Mouse (Mus musculus) forebrain, embryonic 11.5 days (tissue): ENCODE data around the gene Thy1. TPM values are rescaled to one million over a fixed set of nuclear protein-coding genes. Genes with fewer than 3 reads are reported as not detected.

ENCODE experiments used
- ATAC-seq: fragments of 200-750 bp; cut with Nextera tagmentation; replicated peaks from 2 replicates; pipeline ENCODE4 v1.8.0; 2017; ENCODE audit warnings: moderate TSS enrichment; ENCODE audit not compliant: low FRiP score
- DNase-seq: peaks from one replicate; pipeline ENCODE4 v3.0.0-alpha.2; 2017; ENCODE audit warnings: low spot score
- H3K27ac ChIP-seq: fragments of 300-500 bp; sonication (generic); 2 replicates; pipeline ENCODE4 v1.5.1; 2014; ENCODE audit warnings: low read depth, low read length
- H3K27me3 ChIP-seq: fragments of 300-500 bp; sonication (generic); 2 replicates; pipeline ENCODE4 v1.6.1; 2014; ENCODE audit warnings: mild to moderate bottlenecking, low read length, mixed read lengths; ENCODE audit not compliant: control insufficient read depth, insufficient read depth
- H3K36me3 ChIP-seq: fragments of 300-500 bp; sonication (generic); 2 replicates; pipeline ENCODE4 v1.6.1; 2014; ENCODE audit warnings: mild to moderate bottlenecking, low read length, moderate library complexity, mixed read lengths; ENCODE audit not compliant: control insufficient read depth, insufficient read depth
- H3K4me1 ChIP-seq: fragments of 300-500 bp; sonication (generic); replicated peaks from 2 replicates; pipeline ENCODE4 v1.6.1; 2014; ENCODE audit warnings: low read length, mixed read lengths; ENCODE audit not compliant: control insufficient read depth, insufficient read depth
- H3K4me2 ChIP-seq: fragments of 300-500 bp; sonication (generic); 2 replicates; pipeline ENCODE4 v1.6.1; 2014; ENCODE audit warnings: low read depth, mild to moderate bottlenecking, low read length, moderate library complexity, mixed read lengths; ENCODE audit not compliant: severe bottlenecking
- H3K4me3 ChIP-seq: fragments of 300-500 bp; sonication (generic); 2 replicates; pipeline ENCODE4 v1.5.1; 2014; ENCODE audit warnings: low read depth, low read length
- H3K9ac ChIP-seq: fragments of 300-500 bp; sonication (generic); 2 replicates; pipeline ENCODE4 v1.6.1; 2014; ENCODE audit warnings: low read length
- H3K9me3 ChIP-seq: fragments of 300-500 bp; sonication (generic); 2 replicates; pipeline ENCODE4 v1.6.1; 2016; ENCODE audit warnings: low read length, mixed read lengths; ENCODE audit not compliant: control insufficient read depth
- WGBS: fragments of 180-500 bp; shearing (Covaris S2); extraction: QIAGEN DNeasy Blood & Tissue Kit; methylation state at CpG from one replicate; pipeline ENCODE4 v1.1.7; 2014; 5-methylcytosine and 5-hydroxymethylcytosine counted together
- polyA plus RNA-seq: library from polyadenylated mRNA; unstranded; fragments of >200 nt; fragmentation: Nextera tagmentation; extraction: Ambion mirVana; gene quantifications from 2 replicates; pipeline ENCODE4 v1.2.1, GENCODE M21; 2014

Gene Thy1
- not detected in 2 replicates for polyA plus RNA-seq

DNA sequence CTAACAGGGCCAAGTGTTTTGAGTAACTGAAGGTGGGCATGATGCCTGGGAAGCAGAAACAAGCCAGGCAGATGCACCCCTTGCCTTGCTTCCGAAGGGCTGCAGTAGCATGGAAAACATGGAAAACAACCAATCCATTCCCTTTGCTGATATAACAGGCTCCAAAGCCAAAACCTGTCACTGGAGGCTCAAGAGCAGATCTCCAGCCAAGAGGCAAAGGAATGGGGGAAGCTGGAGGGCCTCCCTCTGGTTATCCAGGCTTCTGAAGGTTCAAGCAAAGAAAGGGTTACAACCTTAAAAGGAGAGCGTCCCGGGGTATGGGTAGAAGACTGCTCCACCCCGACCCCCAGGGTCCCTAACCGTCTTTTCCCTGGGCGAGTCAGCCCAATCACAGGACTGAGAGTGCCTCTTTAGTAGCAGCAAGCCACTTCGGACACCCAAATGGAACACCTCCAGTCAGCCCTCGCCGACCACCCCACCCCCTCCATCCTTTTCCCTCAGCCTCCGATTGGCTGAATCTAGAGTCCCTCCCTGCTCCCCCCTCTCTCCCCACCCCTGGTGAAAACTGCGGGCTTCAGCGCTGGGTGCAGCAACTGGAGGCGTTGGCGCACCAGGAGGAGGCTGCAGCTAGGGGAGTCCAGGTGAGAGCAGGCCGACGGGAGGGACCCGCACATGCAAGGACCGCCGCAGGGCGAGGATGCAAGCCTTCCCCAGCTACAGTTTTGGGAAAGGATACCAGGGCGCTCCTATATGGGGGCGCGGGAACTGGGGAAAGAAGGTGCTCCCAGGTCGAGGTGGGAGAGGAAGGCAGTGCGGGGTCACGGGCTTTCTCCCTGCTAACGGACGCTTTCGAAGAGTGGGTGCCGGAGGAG, at the start of gene Thy1:
Thy1 (plus strand) TSS at position 549 of the 872 bp plus-strand sequence.
- 1% methylated on average over 30 of the region's 30 CpGs for WGBS
- no peaks in the 10 kb centered on the region for H3K9me3 ChIP-seq
- H3K27me3 ChIP-seq, result peaks cover 32% of the 10 kb centered on the region
- DNase-seq, result peak; percentile 55
- peak within 1 kb of the TSS; percentile 24 for H3K4me3 ChIP-seq
- H3K9ac ChIP-seq, result peak within 1 kb of the TSS; percentile 12
- no peak within 1 kb of the TSS for H3K27ac ChIP-seq
- H3K4me2 ChIP-seq, result peak within 1 kb of the TSS; percentile 53
- peaks cover 10% of the 10 kb centered on the region for H3K4me1 ChIP-seq
- no peaks in the 10 kb centered on the region for H3K36me3 ChIP-seq
- no peak for ATAC-seq

DNA sequence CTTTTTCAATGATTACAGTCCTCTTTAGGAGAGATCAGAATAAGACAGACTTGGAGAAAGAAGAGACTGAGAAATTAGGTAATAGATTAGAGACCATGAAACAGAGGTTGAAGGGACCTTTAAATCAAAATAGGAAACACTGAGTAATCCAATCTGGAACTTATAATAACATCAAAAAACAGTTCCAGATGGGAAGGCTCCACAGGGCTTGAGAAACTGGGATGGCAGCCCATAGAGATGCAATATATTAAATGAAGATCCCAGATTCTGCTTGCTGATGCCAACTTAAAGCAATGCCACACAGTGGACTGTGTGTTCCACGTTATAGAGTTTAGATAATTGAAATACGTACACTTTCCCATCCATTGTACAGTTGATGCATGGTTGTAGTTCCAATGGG, 45.5 kb upstream of the Thy1 start:
- Histone ChIP-seq H3K4me1 (0 out of 2 replicates have a peak, but pooled peaks cover 2% of the 10 kb centered on the region), H3K4me3 (no peak overlapping the region), H3K36me3 (no peaks in the 10 kb centered on the region), H3K9me3 (no peaks in the 10 kb centered on the region), H3K4me2 (no peak overlapping the region), H3K27me3 (no peaks in the 10 kb centered on the region), H3K9ac (no peak overlapping the region), H3K27ac (no peak overlapping the region)
- DNase-seq (no peak), ATAC-seq (no peak)
- 79% methylated on average over 2 of the region's 2 CpGs for WGBS

DNA sequence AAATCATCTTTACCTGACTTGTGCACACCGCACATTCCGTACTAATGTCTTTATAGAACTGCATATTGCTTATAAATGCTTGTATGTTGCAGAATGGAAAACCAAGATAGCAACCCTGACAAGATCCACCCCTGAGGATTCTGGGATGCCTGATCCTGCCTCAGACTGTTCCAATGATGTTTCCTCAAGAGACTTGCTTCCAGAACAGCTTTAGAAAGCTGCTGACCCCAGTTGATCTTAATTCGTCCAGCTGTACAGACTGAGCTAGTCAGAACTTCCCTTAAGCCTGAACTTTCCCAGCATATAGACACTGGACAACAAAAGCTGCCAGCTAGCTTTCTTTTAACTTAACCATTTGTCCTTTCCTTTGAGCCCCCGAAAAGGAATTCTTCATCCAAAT, 44.3 kb upstream of the Thy1 start:
- no peak overlapping the region for H3K4me2 ChIP-seq
- DNase-seq (no peak), ATAC-seq (no peak)
- 69% methylated on average over 4 of the region's 4 CpGs for WGBS
- H3K27ac ChIP-seq, result no peak overlapping the region
- H3K4me3 ChIP-seq, result no peak overlapping the region
- no peaks in the 10 kb centered on the region for H3K27me3 ChIP-seq
- no peaks in the 10 kb centered on the region for H3K9me3 ChIP-seq
- H3K9ac ChIP-seq, result no peak overlapping the region
- no peaks in the 10 kb centered on the region for H3K36me3 ChIP-seq
- no peaks in the 10 kb centered on the region for H3K4me1 ChIP-seq

DNA sequence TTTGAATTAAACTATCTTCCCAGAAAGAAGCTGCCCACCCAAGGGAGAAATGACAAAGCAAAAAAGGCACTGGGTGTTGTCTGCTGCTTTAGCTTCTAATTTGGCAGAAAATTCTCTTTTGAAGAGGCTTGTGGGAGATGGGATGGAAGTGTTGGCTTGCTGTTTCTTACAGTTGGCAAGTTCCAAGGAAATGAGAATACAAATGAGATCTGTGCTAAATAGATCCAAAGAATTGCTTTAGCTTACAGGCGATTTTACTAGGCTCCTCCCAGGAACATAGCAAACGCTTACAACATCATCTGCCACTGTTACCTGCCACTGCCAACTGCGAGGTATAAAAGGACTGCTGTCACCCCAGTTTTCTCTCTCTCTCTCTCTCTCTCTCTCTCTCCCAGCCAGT, 38.8 kb upstream of the Thy1 start:
- Histone ChIP-seq H3K9me3 (no peaks in the 10 kb centered on the region), H3K4me3 (no peak overlapping the region), H3K36me3 (no peaks in the 10 kb centered on the region), H3K27ac (no peak overlapping the region), H3K27me3 (no peaks in the 10 kb centered on the region), H3K4me2 (no peak overlapping the region), H3K4me1 (no peaks in the 10 kb centered on the region), H3K9ac (no peak overlapping the region)
- WGBS, result 88% methylated on average over 3 of the region's 3 CpGs
- ATAC-seq (no peak), DNase-seq (no peak)

DNA sequence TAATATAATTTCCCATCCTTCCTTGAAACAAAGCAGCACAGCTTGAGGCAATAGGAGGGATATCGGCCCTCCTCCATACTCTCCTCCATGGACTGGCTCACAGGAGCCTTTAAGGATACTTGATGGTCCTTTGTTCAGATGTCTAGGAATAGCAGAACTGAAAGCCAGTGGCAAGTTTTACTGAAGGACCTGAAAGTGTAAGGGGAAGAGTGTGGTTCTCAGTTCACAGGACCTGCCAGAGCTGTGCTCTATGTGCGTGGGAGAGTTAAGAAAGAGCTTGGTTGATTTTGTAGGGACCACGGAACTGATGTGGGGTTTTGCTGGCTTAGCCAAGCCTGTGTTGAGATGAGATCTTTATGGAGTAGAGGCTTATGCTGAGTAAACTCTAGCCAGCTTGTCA, 37.9 kb upstream of the Thy1 start:
- WGBS, result 81% methylated on average over 3 of the region's 3 CpGs
- ATAC-seq (no peak), DNase-seq (no peak)
- Histone ChIP-seq H3K9me3 (no peaks in the 10 kb centered on the region), H3K4me2 (no peak overlapping the region), H3K27ac (no peak overlapping the region), H3K9ac (no peak overlapping the region), H3K4me3 (no peak overlapping the region), H3K27me3 (no peaks in the 10 kb centered on the region), H3K4me1 (no peaks in the 10 kb centered on the region), H3K36me3 (no peaks in the 10 kb centered on the region)

DNA sequence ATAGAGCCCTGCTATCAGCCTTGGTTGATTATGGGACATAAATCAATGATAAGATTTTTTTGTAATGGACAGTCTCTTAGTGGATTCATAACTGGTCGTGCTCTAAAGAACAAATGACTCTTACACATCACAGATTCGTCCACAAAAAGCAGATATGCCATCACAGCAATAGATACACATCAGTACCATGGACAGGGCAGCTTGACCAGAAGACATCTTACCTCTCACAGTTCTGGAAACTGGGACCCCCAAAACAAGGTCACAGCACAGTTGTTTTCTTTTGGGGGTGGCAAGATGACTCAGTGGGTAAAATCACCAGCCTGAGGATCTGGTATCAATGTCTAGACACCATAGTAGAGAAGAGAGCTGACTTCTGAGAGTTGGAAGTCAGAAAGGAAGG, 35.9 kb upstream of the Thy1 start:
- Histone ChIP-seq H3K27ac (no peak overlapping the region), H3K4me2 (no peak overlapping the region), H3K36me3 (no peaks in the 10 kb centered on the region), H3K9ac (no peak overlapping the region), H3K4me3 (no peak overlapping the region), H3K4me1 (no peaks in the 10 kb centered on the region), H3K9me3 (no peaks in the 10 kb centered on the region), H3K27me3 (no peaks in the 10 kb centered on the region)
- no peak for ATAC-seq
- no peak for DNase-seq
- WGBS, result 76% methylated on average over 2 of the region's 2 CpGs

DNA sequence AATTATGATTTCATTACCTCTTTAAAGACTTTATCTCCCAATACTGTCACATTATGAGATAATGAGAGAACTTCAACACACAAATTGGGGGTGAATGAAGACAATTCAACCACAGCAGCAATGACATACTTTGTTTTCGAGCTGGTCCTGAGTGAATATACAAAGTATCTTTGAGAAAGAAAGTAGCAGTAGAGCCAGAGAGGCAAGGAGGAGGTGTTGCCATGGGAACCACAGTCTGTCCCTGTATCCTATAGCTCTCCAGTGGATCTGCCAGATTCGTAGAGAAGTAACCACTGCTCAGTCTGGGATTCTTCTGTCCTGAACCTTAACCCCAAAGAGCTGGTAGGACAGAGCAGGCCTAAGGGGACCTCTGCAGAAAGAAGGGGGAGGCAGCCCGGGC, 35.2 kb upstream of the Thy1 start:
- Histone ChIP-seq H3K4me1 (no peaks in the 10 kb centered on the region), H3K9me3 (no peaks in the 10 kb centered on the region), H3K36me3 (no peaks in the 10 kb centered on the region), H3K27ac (no peak overlapping the region), H3K4me3 (no peak overlapping the region), H3K9ac (no peak overlapping the region), H3K4me2 (no peak overlapping the region), H3K27me3 (no peaks in the 10 kb centered on the region)
- DNase-seq, result no peak
- WGBS, result 74% methylated on average over 3 of the region's 3 CpGs
- ATAC-seq, result no peak

DNA sequence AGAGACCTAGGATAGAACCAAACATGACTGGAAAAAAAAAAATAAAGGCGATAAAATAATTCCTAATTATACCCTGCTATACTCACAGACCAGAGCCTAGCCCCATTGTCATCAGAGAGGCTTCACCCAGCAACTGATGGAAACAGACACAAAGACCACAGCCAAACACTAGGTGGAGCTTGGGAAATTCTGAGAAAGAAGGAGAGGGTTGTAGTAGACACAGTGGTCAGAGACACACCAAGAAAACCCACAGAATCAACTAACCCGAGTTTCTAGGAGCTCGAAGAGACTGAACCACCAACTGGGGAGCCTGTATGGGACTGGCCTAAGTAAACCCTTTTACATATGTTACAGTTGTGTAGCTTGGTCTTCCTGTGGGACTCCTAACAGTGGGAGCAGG, 32.3 kb upstream of the Thy1 start:
- H3K4me1 ChIP-seq, result no peaks in the 10 kb centered on the region
- no peaks in the 10 kb centered on the region for H3K36me3 ChIP-seq
- no peak overlapping the region for H3K9ac ChIP-seq
- ATAC-seq (no peak), DNase-seq (no peak)
- H3K9me3 ChIP-seq, result no peaks in the 10 kb centered on the region
- no peak overlapping the region for H3K4me3 ChIP-seq
- no peak overlapping the region for H3K4me2 ChIP-seq
- H3K27ac ChIP-seq, result no peak overlapping the region
- H3K27me3 ChIP-seq, result no peaks in the 10 kb centered on the region
- WGBS, result 87% methylated on average over 3 of the region's 3 CpGs

DNA sequence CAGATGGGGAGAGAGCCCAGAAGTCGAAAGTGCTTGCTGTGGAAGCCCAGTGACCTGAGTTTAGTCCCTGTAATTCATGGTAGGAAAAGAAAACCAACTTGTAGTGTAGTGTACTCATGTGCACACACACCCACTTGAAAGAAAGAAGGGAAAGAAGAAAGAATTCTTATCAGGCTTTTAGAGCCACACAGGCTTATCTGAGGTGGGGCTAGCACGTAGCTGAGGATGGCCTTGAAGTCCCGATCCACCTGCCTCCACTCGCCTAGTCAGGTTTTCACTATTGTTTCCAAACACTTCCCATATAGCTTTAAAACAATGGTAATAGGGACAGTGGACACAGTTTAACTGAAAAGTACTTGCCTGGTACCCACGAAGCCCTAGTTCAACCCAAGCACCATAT, 31.5 kb upstream of the Thy1 start:
- 91% methylated on average over 5 of the region's 5 CpGs for WGBS
- DNase-seq (no peak), ATAC-seq (no peak)
- Histone ChIP-seq H3K4me1 (no peaks in the 10 kb centered on the region), H3K36me3 (no peaks in the 10 kb centered on the region), H3K4me3 (no peak overlapping the region), H3K27ac (no peak overlapping the region), H3K27me3 (no peaks in the 10 kb centered on the region), H3K9ac (no peak overlapping the region), H3K4me2 (no peak overlapping the region), H3K9me3 (no peaks in the 10 kb centered on the region)
